Comparison of ENCODE assay signal across 8 mouse cellular contexts in genomic region chr1:80757650-80757976, GRCm38 (mm10). TPM values are rescaled to one million over a fixed set of nuclear protein-coding genes. Genes with fewer than 3 reads are reported as not detected.
DNase-seq lines count a peak whose midpoint lies in the region; ATAC-seq and TF ChIP-seq lines count a peak whose summit lies in the region.

No protein-coding gene starts in this region.

- TF ChIP-seq POLR2A in cerebellum, adult 2 months (IDR thresholded peaks at IDR 0.05; ENCODE audit: borderline replicate concordance, insufficient read depth, low read length), result no peak

- no peak for ATAC-seq in megakaryocyte, adult 5-6 weeks (ENCODE audit: poor library complexity, severe bottlenecking)
- peak; percentile 40 for ATAC-seq in hindbrain, embryonic 13.5 days (ENCODE audit: low FRiP score)
- ATAC-seq in midbrain, embryonic 13.5 days, result no peak; the same call in 1 of the 2 replicates

- TF ChIP-seq CTCF in cerebellum, adult 2 months (IDR thresholded peaks at IDR 0.05; ENCODE audit: borderline replicate concordance, insufficient read depth, low read depth, low read length), result no peak

- no peak for DNase-seq in cerebellum, adult 2 months
- no peak for DNase-seq in cerebellum, postnatal 25 days
- no peak for DNase-seq in frontal cortex, postnatal 10 days (ENCODE audit: low spot score in 2 of 2)
- DNase-seq in frontal cortex, postnatal 14 days (ENCODE audit: low spot score in 2 of 2), result no peak

- WGBS in cerebellum, adult 2 months, result 5% methylated on average over 6 of the region's 6 CpGs
- 0% methylated on average over 5 of the region's 6 CpGs for WGBS in hindbrain, embryonic 13.5 days
- 0% methylated on average over 6 of the region's 6 CpGs for WGBS in midbrain, embryonic 13.5 days

- peak overlapping the region; percentile 74 for H3K9ac ChIP-seq in hindbrain, embryonic 13.5 days
- peak overlapping the region; percentile 69 for H3K9ac ChIP-seq in midbrain, embryonic 13.5 days (replicated peaks)

- H3K4me1 ChIP-seq in cerebellum, adult 2 months (ENCODE audit: control insufficient read depth, insufficient read depth, low read length), result no peaks in the 10 kb centered on the region
- H3K4me1 ChIP-seq in megakaryocyte, embryonic 14.5 days, result peaks cover 30% of the 10 kb centered on the region
- peaks cover 18% of the 10 kb centered on the region for H3K4me1 ChIP-seq in hindbrain, embryonic 13.5 days (replicated peaks)
- peaks cover 19% of the 10 kb centered on the region for H3K4me1 ChIP-seq in midbrain, embryonic 13.5 days (replicated peaks)

- peaks cover 4% of the 10 kb centered on the region; the same call in 1 of the 2 replicates for H3K9me3 ChIP-seq in megakaryocyte, embryonic 14.5 days
- H3K9me3 ChIP-seq in hindbrain, embryonic 13.5 days, result no peaks in the 10 kb centered on the region
- H3K9me3 ChIP-seq in midbrain, embryonic 13.5 days, result no peaks in the 10 kb centered on the region

- H3K27me3 ChIP-seq in cerebellum, adult 2 months (ENCODE audit: control insufficient read depth, insufficient read depth, low read length), result no peaks in the 10 kb centered on the region
- peaks cover 41% of the 10 kb centered on the region for H3K27me3 ChIP-seq in megakaryocyte, embryonic 14.5 days (replicated peaks)
- peaks cover 29% of the 10 kb centered on the region for H3K27me3 ChIP-seq in hindbrain, embryonic 13.5 days
- H3K27me3 ChIP-seq in midbrain, embryonic 13.5 days, result peaks cover 31% of the 10 kb centered on the region

- H3K4me2 ChIP-seq in hindbrain, embryonic 13.5 days, result peak overlapping the region; percentile 97
- H3K4me2 ChIP-seq in midbrain, embryonic 13.5 days (replicated peaks), result peak overlapping the region; percentile 96

- H3K4me3 ChIP-seq in cerebellum, adult 2 months (replicated peaks; ENCODE audit: insufficient read depth, low read depth, low read length), result peak overlapping the region; percentile 58
- H3K4me3 ChIP-seq in megakaryocyte, embryonic 14.5 days (replicated peaks), result peak overlapping the region; percentile 94
- H3K4me3 ChIP-seq in hindbrain, embryonic 13.5 days, result peak overlapping the region; percentile 68
- H3K4me3 ChIP-seq in midbrain, embryonic 13.5 days (replicated peaks), result peak overlapping the region; percentile 67

- no peaks in the 10 kb centered on the region for H3K36me3 ChIP-seq in megakaryocyte, embryonic 14.5 days (replicated peaks; ENCODE audit: low read length)
- no peaks in the 10 kb centered on the region for H3K36me3 ChIP-seq in hindbrain, embryonic 13.5 days
- no peaks in the 10 kb centered on the region for H3K36me3 ChIP-seq in midbrain, embryonic 13.5 days

- H3K27ac ChIP-seq in cerebellum, adult 2 months (ENCODE audit: insufficient read depth, low read length), result no peak overlapping the region
- no peak overlapping the region for H3K27ac ChIP-seq in hindbrain, embryonic 13.5 days
- H3K27ac ChIP-seq in midbrain, embryonic 13.5 days, result no peak overlapping the region

RNA-seq across cellular contexts. Expression of gene Dock10, which starts 0.7 kb away (rescaled TPM):
- polyA plus RNA-seq in cerebellum, adult 2 months (2012; rRNA removed), result 22.4 and 27.1 TPM in 2 replicates
- 0.46 TPM in 1 of 2 replicates, not detected in the other for polyA plus RNA-seq in megakaryocyte, embryonic 14.5 days (2012; ENCODE audit: insufficient read depth, low replicate concordance)
- 168 and 183 TPM in 2 replicates for total RNA-seq in megakaryocyte, adult 5-6 weeks (2015)
- total RNA-seq in megakaryocyte, adult 5-6 weeks (2017), result 149 and 166 TPM in 2 replicates
- 2.6 and 3.0 TPM in 2 replicates for polyA plus RNA-seq in hindbrain, embryonic 13.5 days (2015; fragmentation: Nextera tagmentation; extraction: Ambion mirVana)
- 1.8 and 2.1 TPM in 2 replicates for polyA plus RNA-seq in midbrain, embryonic 13.5 days (2015; fragmentation: Nextera tagmentation; extraction: Ambion mirVana)
